In the genomic region with DNA sequence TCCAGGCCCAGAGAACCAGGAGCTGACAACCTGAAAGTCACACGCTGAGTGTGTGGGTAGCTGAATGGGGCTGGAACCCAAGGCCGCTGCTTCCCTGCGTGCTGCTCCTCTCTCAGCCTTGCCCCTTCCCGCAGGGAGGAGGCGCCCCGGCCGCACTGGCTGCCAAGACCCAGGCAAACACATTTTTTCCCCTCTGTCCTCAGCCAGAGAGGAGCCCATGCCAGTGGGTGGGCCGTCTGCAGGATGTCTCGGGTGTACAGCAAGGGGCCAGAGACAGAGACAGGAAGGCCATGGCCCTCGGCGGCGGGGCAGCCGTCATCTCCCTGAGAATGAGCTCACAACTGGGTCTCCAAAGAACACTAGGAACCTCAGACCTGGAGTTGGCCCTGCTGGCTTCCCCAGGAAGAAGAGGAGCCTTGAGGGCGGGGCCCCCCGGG, we compare ENCODE assay signal across 8 mouse cellular contexts. TPM values are rescaled to one million over a fixed set of nuclear protein-coding genes. Genes with fewer than 3 reads are reported as not detected.
DNase-seq lines count a peak whose midpoint lies in the region; ATAC-seq lines count a peak whose summit lies in the region.

No protein-coding gene starts in this region.

- H3K9me3 ChIP-seq in hindbrain, embryonic 10.5 days, result no peaks in the 10 kb centered on the region
- no peaks in the 10 kb centered on the region for H3K9me3 ChIP-seq in hindbrain, embryonic 13.5 days
- no peaks in the 10 kb centered on the region for H3K9me3 ChIP-seq in forebrain, embryonic 12.5 days

- H3K27me3 ChIP-seq in hindbrain, embryonic 10.5 days (ENCODE audit: insufficient read depth, poor library complexity, severe bottlenecking), result peaks cover 45% of the 10 kb centered on the region
- H3K27me3 ChIP-seq in hindbrain, embryonic 13.5 days, result peaks cover 52% of the 10 kb centered on the region
- peaks cover 51% of the 10 kb centered on the region for H3K27me3 ChIP-seq in forebrain, embryonic 12.5 days

- peaks cover 52% of the 10 kb centered on the region for H3K4me1 ChIP-seq in hindbrain, embryonic 10.5 days (replicated peaks)
- H3K4me1 ChIP-seq in hindbrain, embryonic 13.5 days (replicated peaks), result peaks cover 21% of the 10 kb centered on the region
- H3K4me1 ChIP-seq in forebrain, embryonic 12.5 days, result peaks cover 10% of the 10 kb centered on the region

- no peak for DNase-seq in hindbrain, embryonic 10.5 days (ENCODE audit: low spot score)
- peak; percentile 63 to 76 for DNase-seq in gastrocnemius, postnatal 4 days (ENCODE audit: low spot score in 2 of 2)
- peak; percentile 65 for DNase-seq in kidney, adult 9 months
- DNase-seq in lung, postnatal 25 days (ENCODE audit: low spot score), result peak; percentile 86
- DNase-seq in frontal cortex, adult 2 months (ENCODE audit: extremely low spot score in 1 of 2, low spot score in 1 of 2), result no peak
- DNase-seq in thymus, postnatal 36 days, result no peak

- no peak for ATAC-seq in hindbrain, embryonic 13.5 days (ENCODE audit: low FRiP score)
- ATAC-seq in forebrain, embryonic 12.5 days (ENCODE audit: low FRiP score), result no peak

- H3K4me2 ChIP-seq in hindbrain, embryonic 13.5 days, result no peak overlapping the region
- H3K4me2 ChIP-seq in forebrain, embryonic 12.5 days, result no peak overlapping the region

- H3K4me3 ChIP-seq in hindbrain, embryonic 10.5 days, result peak overlapping the region; percentile 20; the same call in 1 of the 2 replicates
- H3K4me3 ChIP-seq in hindbrain, embryonic 13.5 days, result no peak overlapping the region
- no peak overlapping the region for H3K4me3 ChIP-seq in forebrain, embryonic 12.5 days (replicated peaks)

- 23% methylated on average over 15 of the region's 15 CpGs for WGBS in hindbrain, embryonic 10.5 days
- WGBS in hindbrain, embryonic 13.5 days, result 28% methylated on average over 15 of the region's 15 CpGs
- WGBS in forebrain, embryonic 12.5 days, result 38% methylated on average over 15 of the region's 15 CpGs

- H3K27ac ChIP-seq in hindbrain, embryonic 10.5 days, result peak overlapping the region; percentile 66
- H3K27ac ChIP-seq in hindbrain, embryonic 13.5 days, result no peak overlapping the region
- no peak overlapping the region for H3K27ac ChIP-seq in forebrain, embryonic 12.5 days

- no peak overlapping the region for H3K9ac ChIP-seq in hindbrain, embryonic 13.5 days
- no peak overlapping the region for H3K9ac ChIP-seq in forebrain, embryonic 12.5 days

- H3K36me3 ChIP-seq in hindbrain, embryonic 10.5 days, result no peaks in the 10 kb centered on the region
- H3K36me3 ChIP-seq in hindbrain, embryonic 13.5 days, result no peaks in the 10 kb centered on the region
- no peaks in the 10 kb centered on the region for H3K36me3 ChIP-seq in forebrain, embryonic 12.5 days (replicated peaks)

RNA-seq across cellular contexts. Expression of gene Maff, which starts 4.9 kb away (rescaled TPM):
- 0.97 and 1.1 TPM in 2 replicates for polyA plus RNA-seq in hindbrain, embryonic 10.5 days (2016; fragmentation: Nextera tagmentation; extraction: Ambion mirVana)
- polyA plus RNA-seq in hindbrain, embryonic 13.5 days (2015; fragmentation: Nextera tagmentation; extraction: Ambion mirVana), result 0.83 and 0.84 TPM in 2 replicates
- 1 to 10 TPM; 3.8 to 4.0 TPM for total RNA-seq in gastrocnemius, postnatal 4 days (2021)
- 0.62 and 1.1 TPM in 2 replicates for polyA plus RNA-seq in frontal cortex, adult 2 months (2012; rRNA removed)
- polyA plus RNA-seq in forebrain, embryonic 12.5 days (2016; fragmentation: Nextera tagmentation; extraction: Ambion mirVana), result 1.2 and 2.0 TPM in 2 replicates

RNA-seq across cellular contexts. Expression of gene Pla2g6, which starts 23.2 kb away (rescaled TPM):
- 24.2 and 25.3 TPM in 2 replicates for polyA plus RNA-seq in hindbrain, embryonic 10.5 days (2016; fragmentation: Nextera tagmentation; extraction: Ambion mirVana)
- 34.5 and 35.5 TPM in 2 replicates for polyA plus RNA-seq in hindbrain, embryonic 13.5 days (2015; fragmentation: Nextera tagmentation; extraction: Ambion mirVana)
- total RNA-seq in gastrocnemius, postnatal 4 days (2021), result 10 to 100 TPM; 11.5 to 15.7 TPM
- 31.8 and 32.9 TPM in 2 replicates for polyA plus RNA-seq in frontal cortex, adult 2 months (2012; rRNA removed)
- 30.1 and 30.8 TPM in 2 replicates for polyA plus RNA-seq in forebrain, embryonic 12.5 days (2016; fragmentation: Nextera tagmentation; extraction: Ambion mirVana)

RNA-seq across cellular contexts. Expression of gene Tmem184b, which starts 52.0 kb away (rescaled TPM):
- 54.8 and 56.2 TPM in 2 replicates for polyA plus RNA-seq in hindbrain, embryonic 10.5 days (2016; fragmentation: Nextera tagmentation; extraction: Ambion mirVana)
- 37.7 and 39.2 TPM in 2 replicates for polyA plus RNA-seq in hindbrain, embryonic 13.5 days (2015; fragmentation: Nextera tagmentation; extraction: Ambion mirVana)
- total RNA-seq in gastrocnemius, postnatal 4 days (2021), result 10 to 100 TPM; 72.4 to 77.4 TPM
- 73.0 and 78.2 TPM in 2 replicates for polyA plus RNA-seq in frontal cortex, adult 2 months (2012; rRNA removed)
- polyA plus RNA-seq in forebrain, embryonic 12.5 days (2016; fragmentation: Nextera tagmentation; extraction: Ambion mirVana), result 41.3 and 43.6 TPM in 2 replicates

Comparison
In these comparisons a context has a peak if more than half of its experiments do, and no peak if none do; other contexts are left out.
1. DNase-seq: peak in gastrocnemius, postnatal 4 days (2 of 2), kidney, adult 9 months (single experiment) and lung, postnatal 25 days (single experiment); none in hindbrain, embryonic 10.5 days (single experiment), frontal cortex, adult 2 months (0 of 2) and thymus, postnatal 36 days (0 of 2).